Mouse (Mus musculus) ES-E14 (cell line): ENCODE data around the gene Hoxc13. TPM values are rescaled to one million over a fixed set of nuclear protein-coding genes. Genes with fewer than 3 reads are reported as not detected.

ENCODE experiments used
- DNase-seq: peaks from one replicate; pipeline ENCODE4 v3.0.0-alpha.2; 2013; ENCODE audit warnings: low read depth, low spot score
- H3K27ac ChIP-seq: 2 replicates; pipeline ENCODE4 v1.5.1; 2012; ENCODE audit warnings: low read depth, mild to moderate bottlenecking, low read length, moderate library complexity, mixed read lengths; ENCODE audit not compliant: poor library complexity, insufficient read depth, severe bottlenecking
- H3K36me3 ChIP-seq: 2 replicates; pipeline ENCODE4 v1.6.1; 2012; ENCODE audit warnings: mild to moderate bottlenecking, low read length, moderate library complexity, mixed read lengths; ENCODE audit not compliant: control insufficient read depth, poor library complexity, insufficient read depth, severe bottlenecking
- H3K4me1 ChIP-seq, 2 experiments: fragments of 150-350 bp in 1 of 2; sonication (generic) in 1 of 2; 2 replicates each; pipeline ENCODE4 v1.6.1; 2012; ENCODE audit warnings: low read length in 2 of 2, mild to moderate bottlenecking in 1 of 2, mixed read lengths in 1 of 2; ENCODE audit not compliant: control insufficient read depth in 2 of 2, insufficient read depth in 2 of 2, poor library complexity in 1 of 2
- H3K4me3 ChIP-seq, 2 experiments: fragments of 150-350 bp in 1 of 2; sonication (generic) in 1 of 2; 2 replicates each; pipeline ENCODE4 v1.5.1; 2012; ENCODE audit warnings: low read length in 2 of 2, low read depth in 1 of 2, mild to moderate bottlenecking in 1 of 2, mixed read lengths in 1 of 2; ENCODE audit not compliant: insufficient read depth in 1 of 2, poor library complexity in 1 of 2, severe bottlenecking in 1 of 2
- H3K9ac ChIP-seq: 2 replicates; pipeline ENCODE4 v1.6.1; 2012; ENCODE audit warnings: low read depth, mild to moderate bottlenecking, low read length, mixed read lengths; ENCODE audit not compliant: poor library complexity, insufficient read depth, severe bottlenecking
- H3K9me3 ChIP-seq: fragments of 150-350 bp; sonication (generic); 2 replicates; pipeline ENCODE4 v1.6.1; 2012; ENCODE audit warnings: low read depth, mild to moderate bottlenecking, low read length; ENCODE audit not compliant: control insufficient read depth, insufficient read depth
- CHD2 ChIP-seq: IDR thresholded peaks from 2 replicates; pipeline ENCODE4 v1.6.1; 2014; ENCODE audit warnings: mild to moderate bottlenecking, low read depth, low read length, inconsistent platforms
- HCFC1 ChIP-seq: IDR thresholded peaks from 2 replicates; pipeline ENCODE4 v1.6.1; 2012; ENCODE audit warnings: low read length, inconsistent platforms, borderline replicate concordance; ENCODE audit not compliant: insufficient read depth
- MAFK ChIP-seq: IDR thresholded peaks from 2 replicates; pipeline ENCODE4 v1.6.1; 2014; ENCODE audit warnings: mild to moderate bottlenecking, low read depth, low read length, inconsistent platforms; ENCODE audit not compliant: insufficient read depth
- ZC3H11A ChIP-seq: IDR thresholded peaks from 2 replicates; pipeline ENCODE4 v1.6.1; 2012; ENCODE audit warnings: low read depth, mild to moderate bottlenecking, inconsistent platforms, low read length, borderline replicate concordance
- ZNF384 ChIP-seq: IDR thresholded peaks from 2 replicates; pipeline ENCODE4 v1.6.1; 2012; ENCODE audit warnings: low read depth, low read length, inconsistent platforms
- in situ Hi-C, 2 experiments: fragments of 600-800 bp; cut with MboI; formaldehyde crosslinking; loops; one replicate each; pipeline ENCODE4 v1.15.1; 2025; ENCODE audit warnings: low sequenced_read_pairs in 2 of 2, inconsistent platforms in 1 of 2; ENCODE audit not compliant: unreplicated experiment in 2 of 2
- total RNA-seq: library from RNA; depleted of rRNA; stranded (reverse); fragments of 300-350 nt; gene quantifications from 2 replicates; pipeline ENCODE4 v1.2.3, GENCODE M21; 2012

The Hoxc13 gene
- total RNA-seq, 1 experiment, result 0.94 TPM

GRCm38 (mm10) chr15:102967312-102967510 is 46.3 kb downstream of the Hoxc13 start, which contains the start of gene Hoxc5:
Gene Hoxc5, plus strand, starts transcription at chr15:102967443.
- H3K27ac ChIP-seq, result no peak within 1 kb of the TSS
- peak within 1 kb of the TSS; percentile 35 to 40; a peak in 3 of 4 replicates for H3K4me3 ChIP-seq
- DNase-seq, result no peak
- in situ Hi-C loops, result no loop called here
- TF ChIP-seq ZNF384, result no peak
- TF ChIP-seq HCFC1, result no peak
- no peak for TF ChIP-seq CHD2
- no peak for TF ChIP-seq ZC3H11A
- no peak for TF ChIP-seq MAFK
- H3K9ac ChIP-seq, result no peak within 1 kb of the TSS
- H3K9me3 ChIP-seq, result no peaks in the 10 kb centered on the region
- H3K36me3 ChIP-seq, result no peaks in the 10 kb centered on the region
- peaks cover 0 to 2% of the 10 kb centered on the region in 2 experiments; a peak in 1 of 4 replicates for H3K4me1 ChIP-seq

- in situ Hi-C loops, result no loop called here
- no peak for DNase-seq
- H3K36me3 ChIP-seq, result no peaks in the 10 kb centered on the region
- H3K9ac ChIP-seq, result no peak overlapping the region
- H3K27ac ChIP-seq, result no peak overlapping the region
- H3K4me3 ChIP-seq, result no peak overlapping the region
- H3K9me3 ChIP-seq, result no peaks in the 10 kb centered on the region
- no peak for TF ChIP-seq HCFC1
- no peak for TF ChIP-seq ZNF384
- TF ChIP-seq MAFK, result no peak
- TF ChIP-seq ZC3H11A, result no peak
- TF ChIP-seq CHD2, result no peak
- H3K4me1 ChIP-seq, result peaks cover 0 to 2% of the 10 kb centered on the region in 2 experiments; a peak in 1 of 4 replicates
Observed at GRCm38 (mm10) chr15:102967511-102968397, 46.9 kb downstream of the Hoxc13 start.

GRCm38 (mm10) chr15:102969296-102969695 is 48.4 kb downstream of the Hoxc13 start:
- Histone ChIP-seq H3K27ac (no peak overlapping the region), H3K4me1 (peaks cover 0 to 2% of the 10 kb centered on the region in 2 experiments; a peak in 1 of 4 replicates), H3K4me3 (no peak overlapping the region), H3K9me3 (no peaks in the 10 kb centered on the region), H3K36me3 (no peaks in the 10 kb centered on the region), H3K9ac (no peak overlapping the region)
- no peak for DNase-seq
- TF ChIP-seq ZC3H11A (no peak), HCFC1 (no peak), MAFK (no peak), CHD2 (no peak), ZNF384 (no peak)
- in situ Hi-C loops, result no loop called here

- in situ Hi-C loops, result no loop called here
- Histone ChIP-seq H3K27ac (no peak overlapping the region), H3K4me1 (peaks cover 0 to 3% of the 10 kb centered on the region in 2 experiments; a peak in 1 of 4 replicates), H3K9me3 (no peaks in the 10 kb centered on the region), H3K36me3 (no peaks in the 10 kb centered on the region), H3K9ac (no peak overlapping the region), H3K4me3 (no peak overlapping the region)
- DNase-seq, result no peak
- TF ChIP-seq ZNF384 (no peak), MAFK (no peak), ZC3H11A (no peak), HCFC1 (no peak), CHD2 (no peak)
Observed at GRCm38 (mm10) chr15:102970740-102971139, 49.8 kb downstream of the Hoxc13 start.
